Mouse (Mus musculus): ENCODE results near the gene Dusp18.
"Not testable (repeated sequence)": the region's sequence is repeated elsewhere in the genome, so short reads cannot be mapped to it uniquely, and the experiment has no call there.

Gene Dusp18

GRCm38 (mm10) chr11:3893970-3894369 is 1.1 kb upstream of the Dusp18 start:
- no peak for DNase-seq (ENCODE audit: low spot score)

DNA sequence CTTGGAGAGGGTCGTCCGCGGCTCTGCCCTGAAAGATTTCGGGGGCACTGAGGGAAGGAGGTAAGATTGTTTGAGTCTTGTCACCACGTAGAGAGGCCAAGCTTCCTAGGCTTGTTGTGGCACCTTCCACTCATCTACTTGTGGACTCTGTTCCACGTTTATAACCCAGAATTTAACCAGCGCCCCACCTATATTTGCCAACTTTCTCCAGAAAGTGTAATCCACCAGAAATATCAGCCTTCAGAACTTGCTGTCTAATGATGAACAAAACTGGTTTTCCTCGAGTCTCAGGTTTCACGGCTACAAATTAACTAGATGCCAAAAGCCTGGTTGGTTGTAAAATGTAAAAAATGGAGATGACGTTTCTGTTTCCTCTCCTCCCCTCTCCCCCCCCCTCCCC is 418 bp downstream of the Dusp18 start:
- DNase-seq (ENCODE audit: low spot score), result no peak

DNA sequence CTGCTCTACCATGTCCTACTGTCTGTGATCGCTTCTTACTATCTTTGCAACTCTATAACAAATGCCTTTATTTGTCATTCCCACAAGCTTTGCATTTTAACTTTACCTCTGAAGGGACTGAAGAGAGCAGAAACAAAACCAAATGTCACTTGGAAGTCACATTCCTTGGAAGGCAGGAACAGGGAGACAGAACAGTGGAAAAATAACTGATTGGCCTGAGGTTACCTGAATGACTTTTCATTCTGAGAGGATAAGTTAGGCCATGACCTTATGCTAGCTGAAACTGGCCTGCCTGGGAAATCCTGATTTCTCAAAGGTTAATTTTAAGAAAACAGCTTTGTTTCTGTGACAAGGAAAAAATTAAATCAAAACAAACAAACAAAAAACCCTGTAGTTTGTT is 893 bp downstream of the Dusp18 start:
- no peak for DNase-seq (ENCODE audit: low spot score)

DNA sequence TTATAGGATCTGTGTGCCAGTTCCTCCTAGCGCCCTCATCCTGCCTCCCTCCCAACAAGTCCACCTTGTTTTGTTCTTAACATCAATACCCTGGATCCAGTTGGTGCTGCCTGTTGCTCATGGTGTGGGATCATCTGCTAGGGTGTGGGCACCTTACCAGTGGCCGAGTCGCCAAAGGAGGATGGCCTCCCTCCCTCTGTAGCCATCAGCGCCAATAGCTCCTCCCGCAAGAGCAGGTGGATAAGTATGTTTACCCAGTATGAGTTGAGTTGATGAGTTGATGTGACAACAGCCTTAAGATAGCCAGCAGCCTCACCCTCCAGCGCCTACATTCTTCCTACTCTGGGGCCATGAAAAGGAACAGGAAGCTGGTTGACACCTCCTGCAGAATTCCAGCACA is 5.3 kb downstream of the Dusp18 start:
- no peak for DNase-seq (ENCODE audit: low spot score)

DNA sequence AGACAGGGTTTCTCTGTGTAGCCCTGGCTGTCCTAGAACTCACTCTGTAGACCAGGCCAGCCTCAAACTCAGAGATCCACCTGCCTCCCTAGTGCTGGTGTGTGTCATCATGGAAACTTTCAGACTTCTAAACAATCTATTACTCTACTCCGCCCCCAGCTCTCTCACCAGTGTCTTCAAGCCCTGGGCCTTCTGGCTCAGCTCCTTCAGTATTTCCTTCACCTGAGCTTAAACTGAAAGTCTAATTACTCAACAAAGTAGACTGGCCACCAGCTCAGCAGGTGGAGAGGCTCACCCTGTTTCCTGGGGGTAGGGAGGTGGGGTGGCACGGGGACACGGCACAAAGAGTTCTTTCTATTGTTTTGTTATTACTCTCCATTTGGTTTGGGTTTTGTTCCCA is 7.5 kb downstream of the Dusp18 start:
- DNase-seq (ENCODE audit: low spot score), result no peak

- peak; percentile 43 for DNase-seq (ENCODE audit: low spot score)
Measured at GRCm38 (mm10) chr11:3903046-3903445, 8.0 kb downstream of the Dusp18 start.

- DNase-seq (ENCODE audit: low spot score), result no peak
Measured at GRCm38 (mm10) chr11:3904673-3905072, 9.6 kb downstream of the Dusp18 start.

GRCm38 (mm10) chr11:3905446-3905845 is 10.4 kb downstream of the Dusp18 start:
- no peak for DNase-seq (ENCODE audit: low spot score)

GRCm38 (mm10) chr11:3909236-3909635 is 14.2 kb downstream of the Dusp18 start:
- DNase-seq (ENCODE audit: low spot score), result no peak

DNA sequence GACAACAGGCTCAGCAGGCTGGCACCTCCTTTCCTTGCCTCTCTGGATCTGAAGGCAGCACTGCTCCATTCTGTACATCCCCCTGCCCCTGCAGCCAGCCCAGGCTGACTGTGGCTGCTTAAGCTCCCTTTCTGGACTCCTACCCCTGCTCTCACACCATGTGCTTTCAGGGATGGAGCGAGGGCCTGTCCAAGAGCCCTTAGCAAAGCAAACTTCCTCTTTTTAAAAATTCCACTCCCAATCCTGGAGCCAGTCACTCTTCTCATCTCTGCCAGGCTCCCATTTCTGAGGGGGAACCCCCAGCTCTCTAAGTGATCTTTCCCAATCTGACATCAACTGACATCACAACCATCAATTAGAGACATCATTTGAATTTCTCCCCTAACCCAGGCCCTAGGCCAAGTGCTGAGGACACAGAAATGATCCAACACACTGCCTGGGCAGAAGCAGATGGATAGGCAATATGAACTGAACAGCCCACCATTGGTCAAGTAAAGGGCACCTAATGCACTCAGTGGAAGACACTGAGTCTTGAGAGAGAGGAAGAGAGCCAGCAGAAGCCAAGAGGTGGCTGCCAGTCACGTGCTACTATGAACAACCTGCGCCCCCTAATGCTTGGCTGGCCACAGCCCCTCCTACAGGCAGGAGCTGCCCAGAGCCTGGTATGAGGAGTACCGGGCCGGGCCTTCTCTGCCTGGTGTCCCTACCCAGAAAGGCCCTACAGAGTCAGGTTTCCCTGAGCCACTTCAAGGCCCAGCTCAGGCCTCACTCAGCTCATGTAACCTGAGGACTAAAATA is 15.7 kb downstream of the Dusp18 start:
- no peak for DNase-seq (ENCODE audit: low spot score)

DNA sequence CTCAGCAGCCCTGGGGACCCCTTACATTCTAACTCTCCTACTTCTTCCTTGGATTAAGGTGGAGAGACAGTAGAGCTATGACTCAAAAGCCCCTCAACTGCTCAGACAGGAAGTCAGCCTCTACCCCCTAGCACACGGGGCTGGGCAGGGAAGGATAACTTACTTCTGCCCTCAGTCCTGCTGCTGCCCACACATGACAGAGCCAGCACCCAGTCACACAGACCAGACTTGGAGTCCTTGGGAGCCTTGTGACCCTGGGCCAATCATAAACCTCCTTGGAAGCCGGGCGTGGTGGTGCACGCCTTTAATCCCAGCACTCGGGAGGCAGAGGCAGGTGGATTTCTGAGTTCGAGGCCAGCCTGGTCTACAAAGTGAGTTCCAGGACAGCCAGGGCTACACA is 16.4 kb downstream of the Dusp18 start:
- not testable (repeated sequence) for DNase-seq (ENCODE audit: low spot score)

DNA sequence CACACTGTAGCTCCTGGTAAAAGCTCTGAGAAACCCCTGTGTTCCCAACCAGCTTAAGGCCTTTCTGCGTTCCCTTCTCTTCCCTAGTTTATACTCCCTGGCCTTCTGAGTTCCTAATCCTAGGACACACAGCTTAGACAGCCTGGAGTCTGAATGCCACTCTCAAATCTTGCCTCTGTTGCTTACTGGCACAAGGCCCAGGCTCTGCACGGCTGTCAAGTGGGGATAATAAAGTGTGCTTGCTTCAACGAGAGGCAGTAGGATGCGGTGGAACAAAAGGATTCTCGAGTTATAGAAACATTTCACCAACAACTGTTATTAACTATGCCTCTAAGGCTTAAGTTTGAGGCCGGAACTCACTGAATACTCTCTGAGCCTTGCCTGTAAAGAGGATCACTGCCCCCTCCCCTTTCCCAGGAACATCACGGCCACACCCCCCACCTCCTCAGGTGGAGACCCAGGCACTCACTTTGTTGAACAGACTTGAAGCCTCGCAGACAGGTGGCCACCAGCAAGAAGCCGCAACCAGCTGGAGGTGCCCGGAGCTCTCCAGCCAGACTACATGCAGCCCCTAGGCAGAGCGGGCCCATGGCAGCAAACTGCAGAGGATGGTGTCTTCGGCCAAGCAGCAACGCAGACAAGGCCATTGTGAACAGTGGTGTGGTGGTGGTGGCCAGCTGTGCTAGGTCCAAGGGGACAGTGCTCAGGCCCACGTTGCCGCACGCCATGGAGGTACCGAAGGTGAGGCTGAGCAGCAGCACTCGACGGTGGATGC is 17.2 kb downstream of the Dusp18 start:
- no peak for DNase-seq (ENCODE audit: low spot score)

- DNase-seq (ENCODE audit: low spot score), result no peak
Measured at GRCm38 (mm10) chr11:3912875-3913271, 17.8 kb downstream of the Dusp18 start.

- DNase-seq (ENCODE audit: low spot score), result peak; percentile 90
Measured at GRCm38 (mm10) chr11:3913316-3914108, 18.5 kb downstream of the Dusp18 start.

GRCm38 (mm10) chr11:3914109-3914840 is 19.2 kb downstream of the Dusp18 start, which contains the start of gene Slc35e4:
Gene Slc35e4, minus strand, starts transcription at chr11:3914664.
- DNase-seq (ENCODE audit: low spot score), result peak; percentile 64

GRCm38 (mm10) chr11:3918738-3919137 is 23.7 kb downstream of the Dusp18 start:
- no peak for DNase-seq (ENCODE audit: low spot score)

DNA sequence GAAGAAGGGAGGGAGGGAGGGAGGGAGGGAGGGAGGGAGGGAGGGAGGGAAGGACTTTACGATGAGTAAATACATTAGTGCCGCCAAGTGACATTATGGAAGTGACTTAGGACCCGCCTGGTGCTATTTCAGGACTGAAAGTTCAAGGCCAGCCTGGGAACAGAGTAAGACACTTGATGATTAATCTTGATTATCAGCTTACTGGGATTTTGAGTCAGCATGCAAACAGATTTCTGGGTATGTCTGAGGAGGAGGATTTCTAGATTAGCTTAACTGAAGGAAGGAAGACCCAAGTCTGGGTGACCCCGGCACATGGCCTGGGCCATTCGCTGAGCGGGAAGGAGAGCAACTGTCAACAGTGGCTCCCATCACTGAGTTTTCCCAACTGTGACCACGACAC is 25.4 kb downstream of the Dusp18 start:
- DNase-seq (ENCODE audit: low spot score), result no peak

DNA sequence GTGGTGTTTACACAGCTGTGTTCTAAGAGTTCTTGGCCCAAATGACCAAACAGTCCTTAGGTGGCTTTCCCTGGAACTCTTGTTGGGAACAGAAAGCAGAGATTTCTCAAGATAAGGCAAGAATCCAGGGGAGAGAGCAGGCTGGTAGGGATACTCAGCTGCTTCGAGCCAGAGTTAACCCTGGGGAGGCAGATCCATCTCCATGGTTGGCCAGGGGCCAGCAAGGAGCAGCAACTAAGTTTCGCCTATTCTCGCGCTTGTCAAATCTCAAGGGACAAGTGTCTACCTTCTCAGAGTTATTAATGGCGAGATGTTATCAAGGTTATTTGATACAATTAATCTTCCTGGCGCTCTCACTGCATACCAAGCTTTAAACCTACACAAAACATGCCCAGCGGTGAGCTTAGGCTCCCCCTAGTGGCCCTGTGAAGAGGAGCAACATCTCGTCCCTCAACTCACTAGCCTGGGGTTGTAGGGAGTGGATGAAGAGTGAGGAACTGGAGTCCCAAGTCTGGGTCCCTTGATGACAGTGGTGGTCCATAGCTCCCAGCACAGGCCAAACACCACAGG is 26.3 kb downstream of the Dusp18 start:
- no peak for DNase-seq (ENCODE audit: low spot score)

DNA sequence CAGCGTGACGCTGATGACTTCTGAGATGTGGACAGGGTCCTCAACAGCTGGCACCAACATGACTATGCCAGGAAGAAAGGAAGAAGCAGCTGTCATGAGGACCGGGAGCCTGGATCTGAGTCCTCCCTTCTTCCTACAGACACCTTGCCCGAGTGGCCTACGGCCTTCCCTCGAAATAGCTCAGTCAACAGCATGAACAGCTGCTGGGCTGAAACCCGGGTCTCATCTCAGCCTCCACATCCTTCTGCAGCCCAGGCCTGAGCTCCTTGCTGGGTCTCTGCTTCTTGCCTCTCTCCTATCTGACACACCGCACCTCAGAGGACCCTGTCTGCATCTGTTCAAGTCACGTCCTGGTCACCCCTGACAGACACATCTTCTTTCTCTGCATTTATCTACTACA is 27.1 kb downstream of the Dusp18 start:
- DNase-seq (ENCODE audit: low spot score), result no peak

- DNase-seq (ENCODE audit: low spot score), result no peak
Measured at GRCm38 (mm10) chr11:3922731-3923130, 27.7 kb downstream of the Dusp18 start.

DNA sequence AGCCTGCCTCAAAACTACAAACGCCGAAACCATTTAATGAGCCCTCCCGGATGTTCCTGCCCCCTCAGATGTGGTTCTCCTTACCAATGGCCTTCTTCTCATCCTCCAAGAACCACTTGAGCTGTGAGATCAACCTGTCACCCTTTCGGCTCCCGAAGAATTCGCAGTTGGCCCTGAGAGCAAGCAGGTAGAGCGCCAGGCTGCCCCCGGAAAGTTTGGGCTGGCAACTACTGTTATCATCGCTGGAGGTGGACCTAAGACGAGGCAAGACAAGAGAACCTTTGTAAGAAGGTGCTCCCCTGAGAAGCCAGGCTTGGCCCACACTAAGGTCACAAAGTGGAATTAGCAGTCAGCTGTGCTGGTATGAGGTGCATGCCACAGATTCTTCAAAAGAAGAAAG is 30.9 kb downstream of the Dusp18 start:
- no peak for DNase-seq (ENCODE audit: low spot score)

- DNase-seq (ENCODE audit: low spot score), result no peak
Measured at GRCm38 (mm10) chr11:3930019-3930418, 35.0 kb downstream of the Dusp18 start.
